Mouse (Mus musculus): Measurements from ENCODE around the gene Otud5.

DNA sequence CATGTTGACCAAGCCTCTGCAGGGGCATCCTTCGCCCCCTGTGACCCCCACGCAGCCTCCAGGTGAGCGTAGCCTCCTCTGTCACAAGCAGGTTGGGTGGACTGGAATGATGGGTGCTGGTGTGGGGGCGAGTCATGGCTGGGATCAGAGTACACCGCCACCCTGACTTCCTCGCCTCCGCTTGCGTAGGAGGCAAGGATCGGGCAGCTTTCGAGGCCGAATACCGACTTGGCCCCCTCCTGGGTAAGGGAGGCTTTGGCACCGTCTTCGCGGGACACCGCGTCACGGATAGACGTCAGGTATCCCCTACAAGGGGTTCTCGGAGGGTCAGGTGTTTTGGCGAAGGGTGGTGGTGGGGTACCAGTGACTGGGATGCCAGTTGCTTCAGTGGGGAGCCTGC is 37.3 kb downstream of the Otud5 start:
- TF ChIP-seq EP300 (IDR thresholded peaks at IDR 0.05; ENCODE audit: insufficient read depth, low read depth, low read length) (no peak), CTCF (IDR thresholded peaks at IDR 0.05) (no peak)
